Mouse (Mus musculus) neural tube, embryonic 15.5 days (tissue): ENCODE data around the gene Sp110. TPM values are rescaled to one million over a fixed set of nuclear protein-coding genes. Genes with fewer than 3 reads are reported as not detected.
"Not testable (repeated sequence)": the region's sequence is repeated elsewhere in the genome, so short reads cannot be mapped to it uniquely, and the experiment has no call there.

ENCODE experiments used
- ATAC-seq: fragments of 200-750 bp; cut with Nextera tagmentation; 2 replicates; pipeline ENCODE4 v1.8.0; 2017; ENCODE audit warnings: mild to moderate bottlenecking, moderate TSS enrichment, moderate library complexity; ENCODE audit not compliant: low FRiP score
- H3K27ac ChIP-seq: fragments of 300-500 bp; sonication (generic); replicated peaks from 2 replicates; pipeline ENCODE4 v1.5.1; 2015; ENCODE audit warnings: mild to moderate bottlenecking, inconsistent platforms
- H3K27me3 ChIP-seq: fragments of 300-500 bp; sonication (generic); replicated peaks from 2 replicates; pipeline ENCODE4 v1.6.1; 2015; ENCODE audit warnings: inconsistent platforms
- H3K36me3 ChIP-seq: fragments of 300-500 bp; sonication (generic); 2 replicates; pipeline ENCODE4 v1.6.1; 2015; ENCODE audit warnings: inconsistent platforms
- H3K4me1 ChIP-seq: fragments of 300-500 bp; sonication (generic); 2 replicates; pipeline ENCODE4 v1.6.1; 2015; ENCODE audit warnings: inconsistent platforms
- H3K4me2 ChIP-seq: fragments of 300-500 bp; sonication (generic); 2 replicates; pipeline ENCODE4 v1.6.1; 2015; ENCODE audit warnings: inconsistent platforms, mild to moderate bottlenecking, moderate library complexity
- H3K4me3 ChIP-seq: fragments of 300-500 bp; sonication (generic); replicated peaks from 2 replicates; pipeline ENCODE4 v1.5.1; 2015; ENCODE audit warnings: mild to moderate bottlenecking, inconsistent platforms
- H3K9ac ChIP-seq: fragments of 300-500 bp; sonication (generic); replicated peaks from 2 replicates; pipeline ENCODE4 v1.6.1; 2015; ENCODE audit warnings: mild to moderate bottlenecking, inconsistent platforms
- H3K9me3 ChIP-seq: fragments of 300-500 bp; sonication (generic); replicated peaks from 2 replicates; pipeline ENCODE4 v1.6.1; 2016; ENCODE audit warnings: inconsistent platforms
- WGBS: fragments of 180-500 bp; shearing (Covaris S2); methylation state at CpG from one replicate; pipeline ENCODE4 v1.1.7; 2015; ENCODE audit warnings: mixed read lengths; 5-methylcytosine and 5-hydroxymethylcytosine counted together
- polyA plus RNA-seq: library from polyadenylated mRNA; unstranded; fragments of >200 nt; fragmentation: Nextera tagmentation; extraction: Ambion mirVana; gene quantifications from 2 replicates; pipeline ENCODE4 v1.2.1, GENCODE M21; 2015

Sp110 gene
- 0.52 and 11.7 TPM in 2 replicates for polyA plus RNA-seq

DNA sequence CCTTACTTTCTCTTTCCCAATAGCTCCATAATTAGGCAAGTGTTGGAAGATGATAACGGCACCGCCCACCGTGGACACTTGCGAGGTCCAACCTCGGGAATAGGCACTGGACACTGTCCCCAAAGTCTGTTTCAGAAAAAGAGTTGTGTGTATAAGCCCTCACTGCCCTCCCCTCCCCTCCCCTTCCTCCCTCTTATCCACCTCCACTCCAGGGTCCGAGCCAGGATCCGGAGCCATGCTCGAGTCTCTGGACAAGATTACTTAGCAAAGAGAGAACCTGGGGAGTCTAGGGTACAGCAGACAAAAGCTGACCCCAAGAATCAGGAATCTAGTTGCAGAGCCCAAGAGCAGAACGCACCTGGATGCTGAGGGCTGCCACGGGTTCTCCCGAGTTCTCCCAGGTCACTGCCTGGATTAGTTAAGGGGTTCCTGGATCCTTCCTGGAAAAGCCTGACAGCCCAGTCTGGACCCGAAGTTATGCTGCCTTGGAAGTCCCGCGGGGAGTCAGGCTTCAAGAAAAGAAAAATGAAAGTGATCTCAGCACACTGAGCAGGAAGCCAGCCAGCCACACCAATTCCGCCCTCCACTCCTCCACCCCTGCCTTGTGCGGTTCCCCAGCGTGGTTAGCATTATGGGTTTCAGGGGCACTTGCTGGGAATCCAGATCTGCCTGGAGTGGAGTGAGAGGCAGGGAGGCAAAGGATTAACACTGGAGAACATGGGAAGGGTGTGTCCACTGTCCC, at the start of gene Sp110:
TSS of gene Sp110 (minus strand) at position 547 of the 742 bp plus-strand sequence.
- not testable (repeated sequence) for H3K9ac ChIP-seq, H3K4me3 ChIP-seq

GRCm38 (mm10) chr1:85638144-85638543, 39.5 kb upstream of the Sp110 start:
- 81% methylated on average over 4 of the region's 4 CpGs for WGBS
- not testable (repeated sequence) for ATAC-seq

More for the DNA sequence above, at the start of gene Sp110:
- H3K27ac ChIP-seq, H3K9me3 ChIP-seq, H3K27me3 ChIP-seq, H3K36me3 ChIP-seq, H3K4me1 ChIP-seq, ATAC-seq, H3K4me2 ChIP-seq: not testable (repeated sequence)
- WGBS = 77% methylated on average over 17 of the region's 17 CpGs

GRCm38 (mm10) chr1:85636936-85637335, 38.3 kb upstream of the Sp110 start:
- not testable (repeated sequence) for ATAC-seq, H3K27ac ChIP-seq, H3K27me3 ChIP-seq

More at GRCm38 (mm10) chr1:85638144-85638543, 39.5 kb upstream of the Sp110 start:
- H3K4me1 ChIP-seq, H3K27ac ChIP-seq, H3K9ac ChIP-seq, H3K4me2 ChIP-seq, H3K4me3 ChIP-seq, H3K36me3 ChIP-seq, H3K27me3 ChIP-seq, H3K9me3 ChIP-seq: not testable (repeated sequence)

GRCm38 (mm10) chr1:85618689-85619088, 20.1 kb upstream of the Sp110 start:
- not testable (repeated sequence) for ATAC-seq, H3K4me3 ChIP-seq, H3K27ac ChIP-seq, H3K27me3 ChIP-seq, H3K4me2 ChIP-seq, H3K36me3 ChIP-seq, H3K9me3 ChIP-seq, H3K4me1 ChIP-seq, H3K9ac ChIP-seq
- 65% methylated on average over 1 of the region's 1 CpGs for WGBS

More at GRCm38 (mm10) chr1:85636936-85637335, 38.3 kb upstream of the Sp110 start:
- not testable (repeated sequence) for H3K4me1 ChIP-seq, H3K9ac ChIP-seq, H3K36me3 ChIP-seq, H3K4me2 ChIP-seq, H3K9me3 ChIP-seq, H3K4me3 ChIP-seq
- WGBS = 65% methylated on average over 3 of the region's 3 CpGs

GRCm38 (mm10) chr1:85617161-85617560, 18.5 kb upstream of the Sp110 start:
- H3K27ac ChIP-seq, H3K9ac ChIP-seq, H3K36me3 ChIP-seq, H3K4me3 ChIP-seq, ATAC-seq, H3K9me3 ChIP-seq, H3K4me1 ChIP-seq, H3K27me3 ChIP-seq, H3K4me2 ChIP-seq: not testable (repeated sequence)
- 66% methylated on average over 4 of the region's 5 CpGs for WGBS

- not testable (repeated sequence) for H3K9ac ChIP-seq, H3K36me3 ChIP-seq, H3K4me3 ChIP-seq, H3K27me3 ChIP-seq, ATAC-seq, H3K4me2 ChIP-seq, H3K27ac ChIP-seq, H3K9me3 ChIP-seq, H3K4me1 ChIP-seq
- WGBS = 69% methylated on average over 3 of the region's 3 CpGs
These were observed 17.2 kb upstream of the Sp110 start for GRCm38 (mm10) chr1:85615819-85616218.

- WGBS = 92% methylated on average over 3 of the region's 3 CpGs
- ATAC-seq = not testable (repeated sequence)
These were observed 16.5 kb upstream of the Sp110 start for GRCm38 (mm10) chr1:85615096-85615495.

DNA sequence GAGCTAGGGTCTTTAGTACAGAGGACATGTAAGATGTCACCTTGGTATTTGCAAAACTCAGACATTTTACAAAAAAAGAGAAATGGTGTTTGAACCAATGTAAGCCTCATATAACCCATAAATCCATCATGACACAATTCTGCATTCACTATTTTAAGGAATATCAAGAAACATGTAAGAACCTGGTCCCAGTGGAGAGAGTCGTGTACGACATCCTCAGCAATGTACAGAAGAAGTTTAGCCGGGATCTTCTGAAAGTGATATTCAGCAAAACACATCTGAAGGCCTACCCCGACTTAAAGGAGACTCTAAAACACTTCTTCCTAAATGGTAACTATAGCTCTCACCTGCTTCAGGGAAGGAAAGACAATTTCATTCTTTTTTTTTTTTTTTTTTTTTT, 12.0 kb upstream of the Sp110 start:
- not testable (repeated sequence) for H3K9ac ChIP-seq, H3K9me3 ChIP-seq, H3K36me3 ChIP-seq, H3K4me3 ChIP-seq, H3K27me3 ChIP-seq, H3K27ac ChIP-seq, ATAC-seq, H3K4me1 ChIP-seq, H3K4me2 ChIP-seq
- WGBS = no CpG with 5 or more reads among the region's 4 CpGs

More at GRCm38 (mm10) chr1:85615096-85615495, 16.5 kb upstream of the Sp110 start:
- H3K4me2 ChIP-seq, H3K9ac ChIP-seq, H3K4me1 ChIP-seq, H3K27me3 ChIP-seq, H3K9me3 ChIP-seq, H3K4me3 ChIP-seq, H3K27ac ChIP-seq, H3K36me3 ChIP-seq: not testable (repeated sequence)

DNA sequence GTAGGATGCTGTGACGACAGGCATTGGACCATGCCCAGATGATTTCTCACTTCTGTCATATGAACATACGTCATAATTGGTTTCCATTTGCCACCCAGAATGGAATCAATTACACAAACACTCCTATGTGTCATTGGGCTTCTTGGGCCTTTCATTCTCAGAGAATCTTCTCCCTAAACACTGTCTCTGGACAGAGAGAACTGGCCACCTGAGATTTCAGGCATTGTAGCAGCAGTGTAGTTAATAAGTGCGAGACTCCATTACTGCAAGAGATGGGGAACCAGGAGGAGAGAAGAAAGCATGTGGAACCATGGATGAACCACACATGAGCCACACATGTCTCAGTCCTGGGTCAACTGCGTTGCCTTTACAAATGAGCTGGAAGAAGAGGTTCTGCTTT, 9.7 kb upstream of the Sp110 start:
- not testable (repeated sequence) for ATAC-seq, H3K9ac ChIP-seq, H3K36me3 ChIP-seq, H3K9me3 ChIP-seq, H3K27me3 ChIP-seq, H3K4me1 ChIP-seq, H3K4me2 ChIP-seq, H3K4me3 ChIP-seq, H3K27ac ChIP-seq
- WGBS = 83% methylated on average over 3 of the region's 4 CpGs

DNA sequence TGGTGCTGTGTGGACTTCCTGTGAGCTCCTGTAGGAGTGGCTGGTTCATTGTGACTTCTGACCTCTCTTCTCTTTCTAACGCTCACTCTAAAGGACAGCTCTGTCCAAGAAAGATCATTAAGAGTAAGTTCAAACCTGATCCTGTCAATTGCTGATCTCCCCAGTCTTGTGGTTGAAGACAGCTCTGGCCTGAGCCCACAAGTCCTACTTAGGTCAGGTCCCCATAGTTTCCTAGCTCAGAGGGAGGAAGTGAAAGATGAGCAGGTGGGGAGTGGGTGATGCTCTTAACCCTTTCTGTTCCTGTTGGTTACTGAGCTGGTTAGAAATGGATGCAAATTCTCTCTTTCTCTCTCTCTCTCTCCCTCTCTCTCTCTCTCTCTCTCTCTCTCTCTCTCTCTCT, 5.7 kb upstream of the Sp110 start:
- not testable (repeated sequence) for H3K36me3 ChIP-seq, H3K4me2 ChIP-seq, H3K27me3 ChIP-seq, H3K4me1 ChIP-seq, H3K9ac ChIP-seq, ATAC-seq, H3K4me3 ChIP-seq, H3K27ac ChIP-seq, H3K9me3 ChIP-seq
- WGBS = 83% methylated on average over 1 of the region's 1 CpGs

DNA sequence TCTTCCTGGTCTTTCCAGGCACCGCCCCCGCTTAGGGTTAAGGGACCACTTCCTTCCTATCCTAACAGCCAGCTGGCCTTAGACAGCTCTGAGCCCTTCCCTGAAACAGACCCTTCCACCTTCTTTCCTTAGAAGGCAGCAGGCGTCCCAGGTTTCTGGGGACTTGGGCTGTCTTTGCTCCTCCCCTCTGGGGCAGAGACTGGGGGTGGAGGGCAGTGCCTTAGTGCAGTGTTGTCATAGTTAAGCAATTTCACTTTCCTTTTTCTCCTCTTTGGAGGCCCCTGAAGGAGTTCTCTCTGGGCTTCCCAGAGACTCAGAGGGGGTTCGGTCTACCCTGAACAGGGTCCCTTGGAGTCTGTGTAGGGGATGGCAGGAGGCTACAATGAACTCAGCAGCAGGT, 2.2 kb upstream of the Sp110 start:
- H3K9me3 ChIP-seq, H3K27ac ChIP-seq, H3K4me2 ChIP-seq, H3K4me1 ChIP-seq, H3K36me3 ChIP-seq, ATAC-seq, H3K9ac ChIP-seq, H3K27me3 ChIP-seq, H3K4me3 ChIP-seq: not testable (repeated sequence)
- 64% methylated on average over 4 of the region's 4 CpGs for WGBS

GRCm38 (mm10) chr1:85600078-85600477, 1.5 kb upstream of the Sp110 start, which contains the start of gene Sp140:
Sp140 (plus strand) TSS chr1:85600378.
- H3K4me3 ChIP-seq, ATAC-seq, H3K4me2 ChIP-seq, H3K27me3 ChIP-seq, H3K36me3 ChIP-seq, H3K9me3 ChIP-seq, H3K27ac ChIP-seq, H3K9ac ChIP-seq, H3K4me1 ChIP-seq: not testable (repeated sequence)
- WGBS = no CpG with 5 or more reads among the region's 5 CpGs
